14 mouse cellular contexts compared by ENCODE assay signal in the genomic region with DNA sequence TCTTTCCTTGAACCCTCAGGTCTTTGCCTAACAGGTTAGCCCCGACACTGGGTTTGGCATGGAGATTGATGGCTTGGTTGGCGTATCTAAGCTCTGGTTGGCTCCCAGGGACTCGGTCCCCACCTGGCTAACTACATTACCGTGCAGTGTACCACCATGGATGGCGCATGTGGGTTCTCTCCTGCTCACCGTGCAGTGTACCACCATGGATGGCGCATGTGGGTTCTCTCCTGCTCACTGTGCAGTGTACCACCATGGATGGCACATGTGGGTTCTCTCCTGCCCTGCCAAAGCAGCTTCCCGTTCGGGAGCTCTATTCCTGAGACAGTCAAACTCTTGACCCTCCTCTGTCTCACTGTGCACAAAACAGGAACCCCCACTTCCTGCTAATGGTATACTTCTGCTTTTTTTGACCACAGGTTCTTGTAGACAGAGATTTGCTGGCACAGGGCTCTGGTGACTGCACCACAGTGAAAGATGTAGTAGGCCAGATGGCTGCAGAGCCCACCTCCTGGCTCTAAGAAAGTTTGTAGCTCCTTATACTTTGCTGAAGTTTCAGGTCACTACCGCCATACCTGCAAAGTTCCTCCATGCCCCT. TPM values are rescaled to one million over a fixed set of nuclear protein-coding genes. Genes with fewer than 3 reads are reported as not detected.
A peak's percentile ranks its signal among the peaks of the same experiment; 100 is the strongest.
DNase-seq lines count a peak whose midpoint lies in the region; ATAC-seq lines count a peak whose summit lies in the region.
"Had no signal": no experiment of that assay in that cellular context is flagged by ENCODE, and none has a peak within 500 bp of the region (broad histone marks: within the 10 kb centered on the region; RNA-seq: fewer than 3 reads in every experiment).

No protein-coding gene starts in this region.

- intact Hi-C loops in heart, postnatal 25 days (cut with DNase I): no loop called here

- peak; percentile 48 for ATAC-seq in lung, embryonic 16.5 days (ENCODE audit: low read depth)
- ATAC-seq: intestine, embryonic 15.5 days had no signal

- H3K36me3 ChIP-seq in lung, embryonic 16.5 days (ENCODE audit: control insufficient read depth, insufficient read depth, low read length): peaks cover 18% of the 10 kb centered on the region
- H3K36me3 ChIP-seq in splenic B cell, adult 2 months (ENCODE audit: control insufficient read depth, insufficient read depth, low read length, poor library complexity, severe bottlenecking): peaks cover 6% of the 10 kb centered on the region; the same call in 1 of the 2 replicates

- 83% methylated on average over 10 of the region's 10 CpGs for WGBS in lung, embryonic 16.5 days

- no peaks in the 10 kb centered on the region for H3K27me3 ChIP-seq in lung, embryonic 16.5 days (ENCODE audit: control insufficient read depth, insufficient read depth, low read depth, low read length)
- H3K27me3 ChIP-seq in splenic B cell, adult 2 months (ENCODE audit: control insufficient read depth, insufficient read depth, low read length, poor library complexity, severe bottlenecking): no peaks in the 10 kb centered on the region
- H3K27me3 ChIP-seq: forebrain, embryonic 12.5 days; intestine, embryonic 15.5 days; limb, embryonic 15.5 days had no signal

- no peaks in the 10 kb centered on the region for H3K4me1 ChIP-seq in lung, embryonic 16.5 days (replicated peaks; ENCODE audit: control insufficient read depth, insufficient read depth, low read length)
- H3K4me1 ChIP-seq: forebrain, embryonic 12.5 days; intestine, embryonic 15.5 days; limb, embryonic 15.5 days had no signal

- peak; percentile 97 for DNase-seq in heart, adult 11 months
- DNase-seq in heart, postnatal 25 days (ENCODE audit: low spot score): no peak
- DNase-seq in lung, postnatal 14 days: no peak
- peak; percentile 63 for DNase-seq in lung, postnatal 25 days (ENCODE audit: low spot score)
- peak; percentile 84 for DNase-seq in splenic B cell, adult 2 months (ENCODE audit: low read depth, low spot score)
- no peak for DNase-seq in cerebellum, adult 18-20 months
- no peak for DNase-seq in ovary, postnatal 36 days (ENCODE audit: low spot score)
- DNase-seq: embryo, embryonic 11 days had no signal

- no peaks in the 10 kb centered on the region for H3K9me3 ChIP-seq in lung, embryonic 16.5 days (ENCODE audit: control insufficient read depth, low read length)
- H3K9me3 ChIP-seq: forebrain, embryonic 12.5 days; intestine, embryonic 15.5 days; limb, embryonic 15.5 days had no signal

- H3K4me3 ChIP-seq in lung, embryonic 16.5 days (ENCODE audit: low read length): no peak overlapping the region
- H3K4me3 ChIP-seq: forebrain, embryonic 12.5 days; heart, adult 2 months; intestine, embryonic 15.5 days; limb, embryonic 15.5 days had no signal

- no peak overlapping the region for H3K4me2 ChIP-seq in lung, embryonic 16.5 days (ENCODE audit: low read depth, low read length)
- H3K4me2 ChIP-seq: forebrain, embryonic 12.5 days; intestine, embryonic 15.5 days; limb, embryonic 15.5 days had no signal

- H3K27ac ChIP-seq in lung, embryonic 16.5 days (ENCODE audit: low read length): no peak overlapping the region
- H3K27ac ChIP-seq: forebrain, embryonic 12.5 days; heart, adult 2 months; intestine, embryonic 15.5 days; limb, embryonic 15.5 days had no signal

- H3K9ac ChIP-seq in lung, embryonic 16.5 days (ENCODE audit: low read length): no peak overlapping the region
- H3K9ac ChIP-seq: forebrain, embryonic 12.5 days; intestine, embryonic 15.5 days; limb, embryonic 15.5 days had no signal

RNA-seq across cellular contexts. Expression of a gene that starts 15.6 kb away (rescaled TPM):
- total RNA-seq in heart, postnatal 25 days (2021): not detected
- not detected in 2 replicates for polyA plus RNA-seq in lung, embryonic 16.5 days (2015; fragmentation: Nextera tagmentation; extraction: Ambion mirVana)
- total RNA-seq: heart, adult 2 months; layer of hippocampus, postnatal 14 days had no signal
- polyA plus RNA-seq: forebrain, embryonic 12.5 days; heart, adult 2 months; intestine, embryonic 15.5 days; limb, embryonic 15.5 days had no signal

RNA-seq across cellular contexts. Expression of a gene that starts 21.1 kb away (rescaled TPM):
- total RNA-seq in heart, postnatal 25 days (2021): 100 to 1,000 TPM; 178 to 187 TPM
- 53.8 and 54.8 TPM in 2 replicates for polyA plus RNA-seq in lung, embryonic 16.5 days (2015; fragmentation: Nextera tagmentation; extraction: Ambion mirVana)

RNA-seq across cellular contexts. Expression of a gene that starts 24.6 kb away (rescaled TPM):
- total RNA-seq in heart, postnatal 25 days (2021): 1 to 10 TPM; 5.8 to 6.2 TPM
- polyA plus RNA-seq in lung, embryonic 16.5 days (2015; fragmentation: Nextera tagmentation; extraction: Ambion mirVana): 0.43 and 0.51 TPM in 2 replicates
- total RNA-seq: layer of hippocampus, postnatal 14 days had no signal

RNA-seq across cellular contexts. Expression of a gene that starts 39.2 kb away (rescaled TPM):
- 10 to 100 TPM; 66.9 to 71.1 TPM for total RNA-seq in heart, postnatal 25 days (2021)
- polyA plus RNA-seq in lung, embryonic 16.5 days (2015; fragmentation: Nextera tagmentation; extraction: Ambion mirVana): 109 and 110 TPM in 2 replicates

RNA-seq across cellular contexts. Expression of a gene that starts 48.3 kb away (rescaled TPM):
- total RNA-seq in heart, postnatal 25 days (2021): not detected
- polyA plus RNA-seq in lung, embryonic 16.5 days (2015; fragmentation: Nextera tagmentation; extraction: Ambion mirVana): not detected in 2 replicates
- total RNA-seq: heart, adult 2 months; layer of hippocampus, postnatal 14 days had no signal
- polyA plus RNA-seq: forebrain, embryonic 12.5 days; heart, adult 2 months; intestine, embryonic 15.5 days; limb, embryonic 15.5 days had no signal

Comparison
In these comparisons a context has a peak if more than half of its experiments do, and no peak if none do; other contexts are left out.
1. DNase-seq: peak in heart, adult 11 months (single experiment), lung, postnatal 25 days (single experiment) and splenic B cell, adult 2 months (single experiment); none in heart, postnatal 25 days (single experiment), lung, postnatal 14 days (single experiment), cerebellum, adult 18-20 months (0 of 2) and ovary, postnatal 36 days (single experiment).